Mouse (Mus musculus) T-helper 2 cell (primary cell): Measurements from ENCODE around the gene Mei1.

Source experiments
- in situ Hi-C: fragments of 300-600 bp; cut with MboI, MseI; formaldehyde crosslinking; loops from one replicate; pipeline ENCODE4 v1.15.1; 2025; ENCODE audit warnings: high pct_unique_total_duplicates

Gene Mei1

DNA sequence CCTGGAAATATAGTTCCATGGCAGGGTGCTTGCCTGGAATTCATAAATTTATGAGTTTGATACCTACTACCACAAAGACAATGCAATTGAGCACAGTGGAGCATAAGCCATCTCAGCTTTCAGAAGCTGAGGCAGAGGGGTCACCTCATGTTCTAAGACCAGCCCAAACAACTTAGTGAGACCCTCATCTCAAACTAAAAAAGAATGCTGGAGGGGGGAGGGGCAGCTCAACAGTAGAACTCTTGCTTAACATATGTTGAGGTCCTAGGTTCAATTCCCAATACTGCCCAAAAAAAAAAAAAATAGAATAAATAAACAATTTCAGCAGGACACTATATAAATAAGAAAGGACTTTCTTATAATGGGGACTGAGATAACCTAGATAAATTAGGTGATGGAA, 80.2 kb downstream of the Mei1 start:
- in situ Hi-C loops = no loop called here

DNA sequence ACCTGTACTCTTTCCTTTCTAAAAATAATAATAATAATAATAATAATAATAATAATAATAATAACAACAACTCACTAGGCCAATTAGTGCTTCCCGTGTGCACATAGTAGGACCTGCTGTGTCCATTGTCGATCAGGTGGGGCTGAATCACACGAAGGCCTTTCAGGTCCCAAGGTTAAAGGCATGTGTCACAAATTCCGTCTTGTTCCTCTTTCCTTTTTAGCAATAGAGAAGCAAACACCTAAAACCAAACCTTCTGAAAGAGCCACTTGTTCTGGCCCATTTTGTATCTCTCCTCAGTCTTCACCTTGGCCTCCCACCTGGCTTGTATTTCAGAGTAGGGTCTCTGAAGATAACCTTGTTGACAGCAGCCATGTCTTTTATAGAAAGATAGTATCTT, 81.4 kb downstream of the Mei1 start:
- in situ Hi-C loops = no loop called here

DNA sequence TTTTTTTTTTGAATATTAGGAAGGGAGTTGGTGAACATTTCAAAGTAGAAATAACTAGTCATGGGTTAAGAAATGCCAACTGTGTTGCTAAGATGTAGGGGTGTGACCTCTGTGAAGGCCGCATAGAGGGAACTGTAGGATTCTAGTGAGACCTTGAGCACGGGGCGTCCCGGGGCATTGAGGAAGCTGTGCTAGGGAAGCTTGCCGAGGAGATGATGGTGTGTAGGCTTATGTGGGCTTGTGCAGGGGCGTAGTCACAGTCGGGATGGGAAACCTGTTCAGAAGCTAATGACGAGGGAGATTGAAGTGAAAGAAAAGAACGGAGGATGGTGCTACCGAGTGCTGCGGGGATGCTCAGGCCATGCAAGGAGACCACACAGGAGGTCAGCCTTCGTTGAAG, 82.2 kb downstream of the Mei1 start:
- in situ Hi-C loops = no loop called here

DNA sequence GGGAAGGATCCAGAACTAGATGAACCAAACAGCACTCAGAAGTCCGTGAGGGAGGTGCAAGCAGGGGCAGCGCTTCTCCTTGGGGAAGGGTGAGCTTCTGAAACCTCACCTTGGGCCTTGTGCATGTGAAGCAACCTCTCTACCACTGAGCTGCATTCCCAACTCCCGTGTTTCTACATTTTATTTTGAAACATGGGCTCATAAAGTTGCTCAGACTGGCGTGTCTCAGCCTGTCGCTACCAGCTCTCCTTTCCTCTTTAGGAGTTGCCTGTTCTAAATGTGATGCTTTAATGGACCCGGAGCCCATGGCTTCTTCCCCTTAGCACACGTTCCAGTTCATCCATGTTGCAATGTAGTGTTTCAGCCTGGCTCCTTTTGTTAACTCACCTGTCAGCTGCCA, 82.6 kb downstream of the Mei1 start:
- in situ Hi-C loops = no loop called here

DNA sequence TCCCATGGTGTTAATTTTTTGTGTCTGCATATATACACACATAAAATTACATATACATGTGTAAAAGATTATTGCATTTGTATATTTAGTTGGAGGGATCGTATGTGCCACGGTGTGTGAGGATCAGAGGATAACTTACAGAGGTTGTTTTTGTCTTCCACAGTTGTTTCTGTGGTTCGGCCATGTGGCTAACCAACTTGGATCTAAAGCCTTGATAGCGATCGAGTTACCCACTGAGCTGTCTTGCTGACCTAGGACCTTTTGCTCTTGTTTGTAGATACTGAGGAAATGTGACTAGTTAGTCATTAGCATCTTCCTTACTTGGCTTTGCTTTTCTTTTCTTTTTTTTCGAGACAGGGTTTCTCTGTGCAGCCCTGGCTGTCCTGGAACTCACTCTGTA, 86.5 kb downstream of the Mei1 start:
- in situ Hi-C loops = no loop called here

GRCm38 (mm10) chr15:82156902-82157301, 87.1 kb downstream of the Mei1 start:
- in situ Hi-C loops = no loop called here

GRCm38 (mm10) chr15:82158243-82159035, 88.6 kb downstream of the Mei1 start:
- in situ Hi-C loops = no loop called here

DNA sequence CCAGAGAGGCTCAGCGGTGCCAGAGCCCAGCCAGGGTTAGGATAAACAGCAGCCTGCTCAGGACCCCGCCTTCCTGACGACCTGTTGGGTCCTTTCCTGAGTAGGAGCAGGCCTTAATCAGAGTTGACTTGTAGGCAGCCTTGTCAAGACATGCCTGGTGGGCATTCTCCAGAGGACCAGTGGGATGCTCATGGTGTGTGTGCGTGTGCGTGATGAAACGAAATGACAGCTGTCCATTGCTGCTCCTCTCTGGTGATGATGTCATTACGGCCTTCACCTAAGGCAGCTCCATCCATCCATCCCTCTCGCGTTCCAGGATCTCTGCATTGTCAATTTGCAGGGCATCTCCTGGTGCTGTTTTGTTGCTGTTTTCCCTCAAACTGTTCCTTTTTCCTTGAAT, 89.7 kb downstream of the Mei1 start:
- in situ Hi-C loops = no loop called here

DNA sequence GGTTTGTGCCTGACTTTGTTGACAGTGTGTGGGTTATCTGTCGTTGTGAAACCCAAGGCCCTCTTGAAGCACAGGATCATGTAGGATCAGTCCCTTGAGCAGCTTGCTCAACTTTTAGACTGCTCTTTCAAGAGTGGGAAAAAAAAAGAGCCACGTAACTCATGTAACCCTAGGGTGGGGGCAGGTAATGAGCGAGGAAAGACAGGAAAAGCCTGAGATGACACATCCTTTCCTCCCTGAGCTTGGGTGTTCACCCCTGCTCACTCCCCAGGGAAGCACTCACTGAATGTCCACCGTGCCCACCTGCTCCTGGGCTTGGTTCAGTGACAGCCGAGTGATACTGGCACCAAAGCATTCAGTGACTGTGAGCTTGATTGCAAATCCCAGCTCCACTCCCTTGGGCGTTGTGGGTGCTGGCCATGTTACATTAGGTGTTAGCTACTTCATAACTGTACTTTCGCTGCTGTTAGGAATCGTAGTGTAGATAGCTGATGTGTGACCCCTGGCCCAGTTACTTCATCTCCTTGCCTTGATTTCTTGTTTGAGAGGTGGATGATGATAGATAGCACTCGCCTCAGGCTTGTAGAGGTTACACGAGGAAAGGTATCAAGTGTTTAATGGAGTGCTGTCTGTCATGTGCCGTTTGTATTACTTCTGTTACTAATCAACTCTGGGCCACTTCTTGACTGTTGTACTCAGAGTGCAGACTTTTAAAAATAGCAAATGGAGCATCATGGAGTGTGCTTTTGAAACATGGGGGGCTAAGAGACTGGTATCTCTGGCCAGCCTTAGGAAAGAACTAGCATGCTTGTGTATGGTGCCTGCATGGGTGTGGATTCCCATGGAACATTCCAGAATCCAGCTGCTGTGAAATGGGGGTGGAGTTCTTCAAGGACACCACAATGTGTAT, 91.2 kb downstream of the Mei1 start:
- in situ Hi-C loops = no loop called here

GRCm38 (mm10) chr15:82161965-82162600, 92.3 kb downstream of the Mei1 start:
- in situ Hi-C loops = no loop called here

- in situ Hi-C loops = no loop called here
Measured at GRCm38 (mm10) chr15:82163356-82164060, 93.7 kb downstream of the Mei1 start.

DNA sequence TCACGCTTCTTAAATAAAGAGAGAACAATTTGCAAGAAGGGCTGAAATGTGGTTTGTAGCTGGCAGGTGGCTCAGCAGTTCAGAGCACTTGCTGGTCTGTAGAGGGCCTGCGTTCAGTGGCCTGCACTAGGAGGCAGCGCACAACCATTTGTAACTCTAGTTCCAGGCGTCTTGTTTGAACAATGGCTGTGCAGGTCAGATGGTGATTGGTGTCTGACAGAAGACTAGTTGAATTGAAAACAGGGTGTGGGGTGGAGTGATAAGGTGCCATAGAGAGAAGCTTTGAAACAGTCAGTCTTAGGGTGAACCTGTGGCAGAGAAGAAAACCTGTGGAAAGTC, 94.2 kb downstream of the Mei1 start:
- in situ Hi-C loops = no loop called here

GRCm38 (mm10) chr15:82164496-82164895, 94.7 kb downstream of the Mei1 start:
- in situ Hi-C loops = no loop called here

DNA sequence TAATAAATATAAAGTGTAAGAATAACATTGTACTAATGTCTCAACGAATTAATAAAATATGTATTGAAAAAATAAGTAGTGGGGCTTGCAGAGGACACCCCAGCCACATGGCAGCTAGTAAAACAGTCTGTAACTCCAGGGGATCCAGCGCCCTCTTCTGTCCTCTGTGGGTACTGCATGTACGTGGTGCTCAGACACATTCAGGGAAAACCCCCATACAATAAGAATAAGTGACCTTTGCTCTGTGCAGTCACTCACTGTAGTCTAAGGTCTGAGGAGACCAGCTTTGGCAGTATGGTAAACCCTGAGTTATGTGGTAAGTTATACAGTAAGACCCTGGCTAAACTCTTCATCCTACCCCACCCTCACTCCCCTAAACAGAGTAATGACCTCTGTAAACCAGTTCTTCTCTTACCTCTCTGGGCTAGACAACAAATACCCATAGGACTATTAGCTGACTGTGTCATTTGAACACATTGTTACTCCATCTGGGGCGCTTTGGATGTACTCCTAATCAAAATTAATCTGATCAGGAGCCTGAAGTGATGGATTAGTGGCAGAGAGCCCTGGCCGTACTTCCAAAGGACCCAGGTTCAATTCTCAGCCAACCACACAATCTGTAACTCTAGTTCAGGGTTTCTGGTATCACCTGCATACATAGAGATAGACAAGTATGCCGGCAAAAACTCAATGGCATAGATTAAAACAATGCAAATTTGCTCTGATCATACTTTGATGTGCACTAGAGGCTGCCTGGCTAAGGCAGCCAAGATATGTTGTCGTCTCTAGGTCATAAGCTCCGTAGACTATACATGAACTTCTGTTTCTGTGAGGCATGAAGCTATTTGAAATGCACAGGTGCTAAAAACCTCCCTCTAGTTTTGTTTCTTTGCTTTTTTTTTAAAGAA, 95.8 kb downstream of the Mei1 start:
- in situ Hi-C loops = no loop called here

DNA sequence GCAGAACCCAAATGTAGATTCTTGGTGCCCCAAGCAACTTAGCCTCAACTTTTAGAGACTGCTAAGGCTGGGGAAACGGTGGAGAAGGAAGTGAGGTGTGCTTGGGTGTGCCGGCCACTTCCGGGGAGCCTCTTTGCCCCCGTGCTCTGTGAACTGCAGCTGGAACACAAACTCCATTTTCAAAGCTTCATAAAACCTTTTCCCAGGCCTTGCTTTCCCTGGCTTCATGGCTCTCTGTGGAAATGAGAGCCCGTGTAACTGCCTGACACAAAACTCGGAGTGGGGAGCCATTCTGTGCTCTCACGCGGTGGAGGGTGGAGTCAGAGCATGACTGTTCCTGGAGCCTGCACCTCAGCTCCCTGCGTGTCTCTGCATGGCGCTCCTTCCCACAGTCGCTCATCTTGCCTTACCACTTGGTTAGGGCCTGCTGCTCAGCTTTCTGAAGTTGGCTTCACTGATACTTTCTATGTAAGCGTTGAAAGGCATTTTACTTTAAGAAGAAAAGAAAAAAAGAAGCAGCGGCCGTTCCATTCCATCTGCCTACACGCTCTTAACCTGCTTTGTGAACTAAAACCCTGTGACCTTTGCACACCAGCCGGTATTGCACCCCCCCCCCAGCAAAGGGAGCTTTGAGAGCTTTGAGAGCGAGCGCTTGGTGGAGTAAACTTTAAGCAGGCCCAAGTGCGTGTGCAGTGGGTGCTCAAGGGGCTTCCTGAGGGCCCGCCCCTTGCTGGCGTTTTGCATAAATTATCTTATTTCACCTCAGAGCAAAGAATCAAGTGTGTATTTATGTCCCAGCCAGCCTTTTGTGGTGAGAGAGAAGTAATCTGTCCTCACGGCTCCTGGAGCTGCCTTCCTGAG, 96.7 kb downstream of the Mei1 start:
- in situ Hi-C loops = no loop called here

GRCm38 (mm10) chr15:82167201-82168168, 97.7 kb downstream of the Mei1 start:
- in situ Hi-C loops = no loop called here

GRCm38 (mm10) chr15:82169671-82170070, 99.9 kb downstream of the Mei1 start:
- in situ Hi-C loops = no loop called here
